Mouse (Mus musculus) hindbrain, embryonic 13.5 days (tissue): ENCODE data around the gene Nceh1. TPM values are rescaled to one million over a fixed set of nuclear protein-coding genes. Genes with fewer than 3 reads are reported as not detected.
A peak's percentile ranks its signal among the peaks of the same experiment; 100 is the strongest.

Source experiments
- ATAC-seq: fragments of 200-750 bp; cut with Nextera tagmentation; 2 replicates; pipeline ENCODE4 v1.8.0; 2017; ENCODE audit warnings: moderate TSS enrichment; ENCODE audit not compliant: low FRiP score
- H3K27ac ChIP-seq: fragments of 300-500 bp; sonication (generic); 2 replicates; pipeline ENCODE4 v1.5.1; 2015; ENCODE audit warnings: inconsistent platforms, mild to moderate bottlenecking, moderate library complexity
- H3K27me3 ChIP-seq: fragments of 300-500 bp; sonication (generic); 2 replicates; pipeline ENCODE4 v1.6.1; 2015; ENCODE audit warnings: mild to moderate bottlenecking, inconsistent platforms
- H3K36me3 ChIP-seq: fragments of 300-500 bp; sonication (generic); 2 replicates; pipeline ENCODE4 v1.6.1; 2015; ENCODE audit warnings: mild to moderate bottlenecking, inconsistent platforms
- H3K4me1 ChIP-seq: fragments of 300-500 bp; sonication (generic); replicated peaks from 2 replicates; pipeline ENCODE4 v1.6.1; 2015; ENCODE audit warnings: inconsistent platforms
- H3K4me2 ChIP-seq: fragments of 300-500 bp; sonication (generic); 2 replicates; pipeline ENCODE4 v1.6.1; 2015; ENCODE audit warnings: inconsistent platforms, mild to moderate bottlenecking, moderate library complexity
- H3K4me3 ChIP-seq: fragments of 300-500 bp; sonication (generic); 2 replicates; pipeline ENCODE4 v1.5.1; 2015; ENCODE audit warnings: mild to moderate bottlenecking, inconsistent platforms
- H3K9ac ChIP-seq: fragments of 300-500 bp; sonication (generic); 2 replicates; pipeline ENCODE4 v1.6.1; 2015; ENCODE audit warnings: mild to moderate bottlenecking, inconsistent platforms
- H3K9me3 ChIP-seq: fragments of 300-500 bp; sonication (generic); 2 replicates; pipeline ENCODE4 v1.6.1; 2016; ENCODE audit warnings: inconsistent platforms
- WGBS: fragments of 180-500 bp; shearing (Covaris S2); methylation state at CpG from one replicate; pipeline ENCODE4 v1.1.7; 2015; 5-methylcytosine and 5-hydroxymethylcytosine counted together
- polyA plus RNA-seq: library from polyadenylated mRNA; unstranded; fragments of >200 nt; fragmentation: Nextera tagmentation; extraction: Ambion mirVana; gene quantifications from 2 replicates; pipeline ENCODE4 v1.2.1, GENCODE M21; 2015

Gene Nceh1
- polyA plus RNA-seq, 1 experiment from 2014 or later, result 6.9 TPM

- 88% methylated on average over 8 of the region's 8 CpGs for WGBS
- Histone ChIP-seq H3K9ac (no peak overlapping the region), H3K27ac (no peak overlapping the region), H3K36me3 (no peaks in the 10 kb centered on the region), H3K9me3 (no peaks in the 10 kb centered on the region), H3K4me3 (no peak overlapping the region), H3K4me1 (0 out of 2 replicates have a peak, but pooled peaks cover 3% of the 10 kb centered on the region), H3K27me3 (no peaks in the 10 kb centered on the region), H3K4me2 (no peak overlapping the region)
- ATAC-seq, result peak; percentile 43; the same call in 1 of the 2 replicates
Observed at GRCm38 (mm10) chr3:27195573-27196227, 12.9 kb downstream of the Nceh1 start.

- no peaks in the 10 kb centered on the region for H3K27me3 ChIP-seq
- no peaks in the 10 kb centered on the region for H3K36me3 ChIP-seq
- H3K4me2 ChIP-seq, result no peak overlapping the region
- H3K9ac ChIP-seq, result no peak overlapping the region
- H3K4me1 ChIP-seq, result 0 out of 2 replicates have a peak, but pooled peaks cover 3% of the 10 kb centered on the region
- H3K27ac ChIP-seq, result no peak overlapping the region
- H3K9me3 ChIP-seq, result no peaks in the 10 kb centered on the region
- no peak for ATAC-seq
- WGBS, result 85% methylated on average over 1 of the region's 1 CpGs
- no peak overlapping the region for H3K4me3 ChIP-seq
Observed at GRCm38 (mm10) chr3:27196529-27196928, 13.8 kb downstream of the Nceh1 start.

- Histone ChIP-seq H3K36me3 (no peaks in the 10 kb centered on the region), H3K27ac (no peak overlapping the region), H3K9ac (no peak overlapping the region), H3K4me1 (0 out of 2 replicates have a peak, but pooled peaks cover 3% of the 10 kb centered on the region), H3K9me3 (no peaks in the 10 kb centered on the region), H3K4me3 (no peak overlapping the region), H3K4me2 (no peak overlapping the region), H3K27me3 (no peaks in the 10 kb centered on the region)
- 85% methylated on average over 5 of the region's 5 CpGs for WGBS
- no peak for ATAC-seq
Observed at GRCm38 (mm10) chr3:27197816-27198215, 15.1 kb downstream of the Nceh1 start.

GRCm38 (mm10) chr3:27199120-27199519 is 16.4 kb downstream of the Nceh1 start:
- Histone ChIP-seq H3K9ac (no peak overlapping the region), H3K36me3 (no peaks in the 10 kb centered on the region), H3K27me3 (no peaks in the 10 kb centered on the region), H3K27ac (no peak overlapping the region), H3K9me3 (no peaks in the 10 kb centered on the region), H3K4me3 (no peak overlapping the region), H3K4me1 (no peaks in the 10 kb centered on the region), H3K4me2 (no peak overlapping the region)
- ATAC-seq, result no peak
- WGBS, result 92% methylated on average over 7 of the region's 7 CpGs

- H3K4me2 ChIP-seq, result no peak overlapping the region
- no peak overlapping the region for H3K4me3 ChIP-seq
- 88% methylated on average over 5 of the region's 5 CpGs for WGBS
- no peak for ATAC-seq
- H3K4me1 ChIP-seq, result peaks cover 13% of the 10 kb centered on the region
- no peaks in the 10 kb centered on the region for H3K36me3 ChIP-seq
- no peak overlapping the region for H3K27ac ChIP-seq
- no peak overlapping the region for H3K9ac ChIP-seq
- no peaks in the 10 kb centered on the region for H3K27me3 ChIP-seq
- no peaks in the 10 kb centered on the region for H3K9me3 ChIP-seq
Observed at GRCm38 (mm10) chr3:27201728-27202411, 19.1 kb downstream of the Nceh1 start.

- H3K27me3 ChIP-seq, result no peaks in the 10 kb centered on the region
- H3K36me3 ChIP-seq, result no peaks in the 10 kb centered on the region
- H3K4me2 ChIP-seq, result no peak overlapping the region
- H3K9ac ChIP-seq, result no peak overlapping the region
- H3K9me3 ChIP-seq, result no peaks in the 10 kb centered on the region
- H3K4me3 ChIP-seq, result no peak overlapping the region
- ATAC-seq, result no peak
- WGBS, result 24% methylated on average over 5 of the region's 5 CpGs
- H3K27ac ChIP-seq, result no peak overlapping the region
- peaks cover 13% of the 10 kb centered on the region for H3K4me1 ChIP-seq
Observed at GRCm38 (mm10) chr3:27205068-27205467, 22.3 kb downstream of the Nceh1 start.

- Histone ChIP-seq H3K4me1 (peaks cover 13% of the 10 kb centered on the region), H3K4me3 (no peak overlapping the region), H3K36me3 (no peaks in the 10 kb centered on the region), H3K9me3 (no peaks in the 10 kb centered on the region), H3K27me3 (no peaks in the 10 kb centered on the region), H3K9ac (no peak overlapping the region), H3K27ac (no peak overlapping the region), H3K4me2 (no peak overlapping the region)
- WGBS, result 77% methylated on average over 9 of the region's 9 CpGs
- no peak for ATAC-seq
Observed at GRCm38 (mm10) chr3:27205514-27206220, 22.9 kb downstream of the Nceh1 start.

- 87% methylated on average over 4 of the region's 4 CpGs for WGBS
- Histone ChIP-seq H3K4me3 (no peak overlapping the region), H3K27ac (no peak overlapping the region), H3K4me2 (no peak overlapping the region), H3K9ac (no peak overlapping the region), H3K36me3 (no peaks in the 10 kb centered on the region), H3K27me3 (no peaks in the 10 kb centered on the region), H3K9me3 (no peaks in the 10 kb centered on the region), H3K4me1 (peaks cover 13% of the 10 kb centered on the region)
- ATAC-seq, result no peak
Observed at GRCm38 (mm10) chr3:27206221-27206560, 23.4 kb downstream of the Nceh1 start.

- H3K9ac ChIP-seq, result no peak overlapping the region
- no peak overlapping the region for H3K4me2 ChIP-seq
- no peak for ATAC-seq
- H3K36me3 ChIP-seq, result no peaks in the 10 kb centered on the region
- no peak overlapping the region for H3K27ac ChIP-seq
- H3K9me3 ChIP-seq, result no peaks in the 10 kb centered on the region
- H3K4me3 ChIP-seq, result no peak overlapping the region
- 87% methylated on average over 8 of the region's 8 CpGs for WGBS
- H3K4me1 ChIP-seq, result peaks cover 13% of the 10 kb centered on the region
- no peaks in the 10 kb centered on the region for H3K27me3 ChIP-seq
Observed at GRCm38 (mm10) chr3:27206577-27206976, 23.8 kb downstream of the Nceh1 start.

- no peaks in the 10 kb centered on the region for H3K9me3 ChIP-seq
- H3K4me2 ChIP-seq, result no peak overlapping the region
- H3K27me3 ChIP-seq, result no peaks in the 10 kb centered on the region
- H3K9ac ChIP-seq, result no peak overlapping the region
- no peak for ATAC-seq
- no peaks in the 10 kb centered on the region for H3K36me3 ChIP-seq
- 91% methylated on average over 9 of the region's 9 CpGs for WGBS
- peaks cover 13% of the 10 kb centered on the region for H3K4me1 ChIP-seq
- H3K4me3 ChIP-seq, result no peak overlapping the region
- no peak overlapping the region for H3K27ac ChIP-seq
Observed at GRCm38 (mm10) chr3:27209707-27210106, 26.9 kb downstream of the Nceh1 start.

GRCm38 (mm10) chr3:27210271-27210670 is 27.5 kb downstream of the Nceh1 start:
- Histone ChIP-seq H3K9me3 (no peaks in the 10 kb centered on the region), H3K4me3 (no peak overlapping the region), H3K4me1 (peaks cover 7% of the 10 kb centered on the region), H3K36me3 (no peaks in the 10 kb centered on the region), H3K27ac (no peak overlapping the region), H3K9ac (no peak overlapping the region), H3K4me2 (no peak overlapping the region), H3K27me3 (no peaks in the 10 kb centered on the region)
- ATAC-seq, result no peak
- 53% methylated on average over 7 of the region's 7 CpGs for WGBS

GRCm38 (mm10) chr3:27214016-27214816 is 31.5 kb downstream of the Nceh1 start:
- no peaks in the 10 kb centered on the region for H3K4me1 ChIP-seq
- ATAC-seq, result no peak
- no peak overlapping the region for H3K4me3 ChIP-seq
- no peak overlapping the region for H3K4me2 ChIP-seq
- H3K27me3 ChIP-seq, result no peaks in the 10 kb centered on the region
- no peak overlapping the region for H3K9ac ChIP-seq
- H3K36me3 ChIP-seq, result no peaks in the 10 kb centered on the region
- no peak overlapping the region for H3K27ac ChIP-seq
- no peaks in the 10 kb centered on the region for H3K9me3 ChIP-seq
- 92% methylated on average over 8 of the region's 8 CpGs for WGBS
